ENCODE assay signal across 32 mouse cellular contexts in the genomic region with DNA sequence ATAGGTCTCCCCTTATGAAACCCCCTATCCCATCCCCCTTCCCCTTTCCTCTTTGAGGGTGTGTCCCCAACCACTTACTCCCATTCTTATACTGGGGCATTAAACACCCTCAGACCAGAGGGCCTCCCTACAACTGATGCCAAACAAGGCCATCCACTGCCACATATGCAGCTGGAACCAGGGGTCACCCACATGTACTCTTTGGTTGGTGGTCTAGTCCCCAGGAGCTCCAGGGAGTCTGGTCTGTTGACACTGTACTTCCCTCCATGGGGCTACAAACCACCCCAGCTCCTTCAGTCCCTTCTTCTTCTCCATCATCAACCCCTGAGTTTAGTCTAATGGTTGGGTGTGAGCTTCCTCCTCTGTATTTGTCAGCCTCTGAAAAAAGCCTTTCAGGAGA.
"Had no signal": no experiment of that assay in that cellular context is flagged by ENCODE, and none has a peak within 500 bp of the region (broad histone marks: within the 10 kb centered on the region; RNA-seq: fewer than 3 reads in every experiment).

No protein-coding gene starts in this region.

- DNase-seq: left cerebral cortex, postnatal 4 days; liver; liver, embryonic 13.5 days; liver, postnatal 0 days; lung, adult 18-20 months; lung, adult 2 months; lung, embryonic 14.5 days; lung, postnatal 10 days; lung, postnatal 14 days; lung, postnatal 36 days; lung, postnatal 4 days; midbrain, embryonic 14.5 days had no signal

- H3K4me1 ChIP-seq: limb, embryonic 10.5 days; limb, embryonic 12.5 days; limb, embryonic 13.5 days; limb, embryonic 15.5 days; liver, embryonic 12.5 days; liver, embryonic 13.5 days; liver, embryonic 15.5 days; lung, embryonic 15.5 days; megakaryocyte, embryonic 14.5 days; midbrain, embryonic 10.5 days; midbrain, embryonic 12.5 days; midbrain, embryonic 13.5 days; midbrain, embryonic 15.5 days; neural tube, embryonic 12.5 days had no signal

- ATAC-seq: liver, embryonic 12.5 days; liver, postnatal 0 days; lung, postnatal 0 days; midbrain, embryonic 13.5 days; midbrain, embryonic 15.5 days; midbrain, embryonic 16.5 days had no signal

- H3K9me3 ChIP-seq: limb, embryonic 10.5 days; limb, embryonic 12.5 days; limb, embryonic 13.5 days; limb, embryonic 15.5 days; liver, embryonic 12.5 days; liver, embryonic 13.5 days; liver, embryonic 15.5 days; lung, embryonic 15.5 days; megakaryocyte, embryonic 14.5 days; midbrain, embryonic 10.5 days; midbrain, embryonic 12.5 days; midbrain, embryonic 13.5 days; midbrain, embryonic 15.5 days; neural tube, embryonic 12.5 days had no signal

- H3K36me3 ChIP-seq: limb, embryonic 10.5 days; limb, embryonic 12.5 days; limb, embryonic 13.5 days; limb, embryonic 15.5 days; liver, embryonic 12.5 days; liver, embryonic 13.5 days; liver, embryonic 15.5 days; lung, embryonic 15.5 days; midbrain, embryonic 10.5 days; midbrain, embryonic 12.5 days; midbrain, embryonic 13.5 days; midbrain, embryonic 15.5 days; neural tube, embryonic 12.5 days had no signal

- H3K4me2 ChIP-seq: limb, embryonic 12.5 days; limb, embryonic 13.5 days; limb, embryonic 15.5 days; liver, embryonic 11.5 days; liver, embryonic 12.5 days; liver, embryonic 13.5 days; liver, embryonic 15.5 days; lung, embryonic 14.5 days; lung, embryonic 15.5 days; midbrain, embryonic 11.5 days; midbrain, embryonic 12.5 days; midbrain, embryonic 13.5 days; midbrain, embryonic 15.5 days; neural tube, embryonic 12.5 days had no signal

- H3K27me3 ChIP-seq: limb, embryonic 12.5 days; limb, embryonic 13.5 days; limb, embryonic 15.5 days; liver, embryonic 12.5 days; liver, embryonic 13.5 days; liver, embryonic 15.5 days; lung, embryonic 15.5 days; megakaryocyte, embryonic 14.5 days; midbrain, embryonic 12.5 days; midbrain, embryonic 13.5 days; midbrain, embryonic 15.5 days; neural tube, embryonic 12.5 days had no signal

- H3K9ac ChIP-seq: limb, embryonic 12.5 days; limb, embryonic 13.5 days; limb, embryonic 15.5 days; liver, embryonic 12.5 days; liver, embryonic 13.5 days; liver, embryonic 14.5 days; liver, embryonic 15.5 days; liver, postnatal 0 days; lung, embryonic 14.5 days; lung, embryonic 15.5 days; midbrain, embryonic 12.5 days; midbrain, embryonic 13.5 days; midbrain, embryonic 15.5 days; neural tube, embryonic 12.5 days had no signal

- H3K27ac ChIP-seq: limb, embryonic 10.5 days; limb, embryonic 12.5 days; limb, embryonic 13.5 days; limb, embryonic 15.5 days; liver, embryonic 12.5 days; liver, embryonic 13.5 days; liver, embryonic 14.5 days; liver, embryonic 15.5 days; lung, embryonic 15.5 days; macrophage; midbrain, embryonic 10.5 days; midbrain, embryonic 12.5 days; midbrain, embryonic 13.5 days; midbrain, embryonic 15.5 days; neural tube, embryonic 12.5 days had no signal

- H3K4me3 ChIP-seq: limb, embryonic 10.5 days; limb, embryonic 12.5 days; limb, embryonic 13.5 days; limb, embryonic 15.5 days; liver, embryonic 12.5 days; liver, embryonic 13.5 days; liver, embryonic 15.5 days; lung, embryonic 15.5 days; megakaryocyte, embryonic 14.5 days; midbrain, embryonic 10.5 days; midbrain, embryonic 12.5 days; midbrain, embryonic 13.5 days; midbrain, embryonic 15.5 days; myocyte; neural tube, embryonic 12.5 days had no signal
